Mouse (Mus musculus) heart, embryonic 16.5 days (tissue): ENCODE measurements around the gene Cacna2d4. TPM values are rescaled to one million over a fixed set of nuclear protein-coding genes. Genes with fewer than 3 reads are reported as not detected.

ENCODE experiments used
- ATAC-seq: fragments of 200-750 bp; cut with Nextera tagmentation; replicated peaks from 2 replicates; pipeline ENCODE4 v1.8.0; 2017; ENCODE audit warnings: moderate number of reproducible peaks; ENCODE audit not compliant: insufficient read depth, low FRiP score; ENCODE audit errors: extremely low read depth
- H3K27ac ChIP-seq: fragments of 300-500 bp; sonication (generic); 2 replicates; pipeline ENCODE4 v1.5.1; 2014; ENCODE audit warnings: mild to moderate bottlenecking, low read length, control low read depth, moderate library complexity
- H3K27me3 ChIP-seq: fragments of 300-500 bp; sonication (generic); 2 replicates; pipeline ENCODE4 v1.6.1; 2014; ENCODE audit warnings: low read length, mixed read lengths; ENCODE audit not compliant: control insufficient read depth, insufficient read depth
- H3K36me3 ChIP-seq: fragments of 300-500 bp; sonication (generic); 2 replicates; pipeline ENCODE4 v1.6.1; 2014; ENCODE audit not compliant: control insufficient read depth, insufficient read depth
- H3K4me1 ChIP-seq: fragments of 300-500 bp; sonication (generic); 2 replicates; pipeline ENCODE4 v1.6.1; 2014; ENCODE audit warnings: low read length, mixed read lengths; ENCODE audit not compliant: control insufficient read depth, insufficient read depth
- H3K4me2 ChIP-seq: fragments of 300-500 bp; sonication (generic); 2 replicates; pipeline ENCODE4 v1.6.1; 2014; ENCODE audit warnings: low read depth, mild to moderate bottlenecking, control low read depth, low read length
- H3K4me3 ChIP-seq: fragments of 300-500 bp; sonication (generic); 2 replicates; pipeline ENCODE4 v1.5.1; 2014; ENCODE audit warnings: mild to moderate bottlenecking, control low read depth, low read length
- H3K9ac ChIP-seq: fragments of 300-500 bp; sonication (generic); 2 replicates; pipeline ENCODE4 v1.6.1; 2014; ENCODE audit warnings: low read length, control low read depth
- H3K9me3 ChIP-seq: fragments of 300-500 bp; sonication (generic); replicated peaks from 2 replicates; pipeline ENCODE4 v1.6.1; 2016; ENCODE audit warnings: low read length; ENCODE audit not compliant: control insufficient read depth
- WGBS: fragments of 180-500 bp; shearing (Covaris S2); extraction: QIAGEN DNeasy Blood & Tissue Kit; methylation state at CpG from one replicate; pipeline ENCODE4 v1.1.7; 2014; 5-methylcytosine and 5-hydroxymethylcytosine counted together
- polyA plus RNA-seq: library from polyadenylated mRNA; unstranded; fragments of >200 nt; fragmentation: Nextera tagmentation; extraction: Ambion mirVana; gene quantifications from 2 replicates; pipeline ENCODE4 v1.2.1, GENCODE M21; 2015

The Cacna2d4 gene
- polyA plus RNA-seq, 1 experiment from 2014 or later, result 0.45 TPM

GRCm38 (mm10) chr6:119325978-119326377 lies 89.7 kb downstream of the Cacna2d4 start:
- H3K4me1 ChIP-seq, result peaks cover 20% of the 10 kb centered on the region
- H3K4me2 ChIP-seq, result no peak overlapping the region
- no peak overlapping the region for H3K27ac ChIP-seq
- H3K27me3 ChIP-seq, result peaks cover 39% of the 10 kb centered on the region
- no peak overlapping the region for H3K9ac ChIP-seq
- no peak for ATAC-seq
- H3K36me3 ChIP-seq, result no peaks in the 10 kb centered on the region
- WGBS, result 66% methylated on average over 6 of the region's 6 CpGs
- no peaks in the 10 kb centered on the region for H3K9me3 ChIP-seq
- no peak overlapping the region for H3K4me3 ChIP-seq

GRCm38 (mm10) chr6:119326541-119326940 lies 90.2 kb downstream of the Cacna2d4 start:
- 24% methylated on average over 7 of the region's 7 CpGs for WGBS
- peaks cover 44% of the 10 kb centered on the region for H3K27me3 ChIP-seq
- ATAC-seq, result no peak
- no peak overlapping the region for H3K9ac ChIP-seq
- no peaks in the 10 kb centered on the region for H3K36me3 ChIP-seq
- no peak overlapping the region for H3K27ac ChIP-seq
- no peak overlapping the region for H3K4me3 ChIP-seq
- H3K4me2 ChIP-seq, result no peak overlapping the region
- H3K9me3 ChIP-seq, result no peaks in the 10 kb centered on the region
- peaks cover 20% of the 10 kb centered on the region for H3K4me1 ChIP-seq

GRCm38 (mm10) chr6:119328521-119329115 lies 92.3 kb downstream of the Cacna2d4 start:
- Histone ChIP-seq H3K36me3 (no peaks in the 10 kb centered on the region), H3K4me3 (no peak overlapping the region), H3K4me2 (peak overlapping the region; percentile 36; the same call in 1 of the 2 replicates), H3K9me3 (no peaks in the 10 kb centered on the region), H3K4me1 (peaks cover 20% of the 10 kb centered on the region), H3K9ac (no peak overlapping the region), H3K27ac (no peak overlapping the region), H3K27me3 (peaks cover 51% of the 10 kb centered on the region)
- ATAC-seq, result no peak
- 11% methylated on average over 11 of the region's 11 CpGs for WGBS

GRCm38 (mm10) chr6:119329215-119329714 lies 92.9 kb downstream of the Cacna2d4 start:
- H3K27me3 ChIP-seq, result peaks cover 51% of the 10 kb centered on the region
- ATAC-seq, result peak; percentile 82
- no peak overlapping the region for H3K27ac ChIP-seq
- H3K9ac ChIP-seq, result no peak overlapping the region
- WGBS, result 2% methylated on average over 8 of the region's 8 CpGs
- H3K4me3 ChIP-seq, result peak overlapping the region; percentile 6; the same call in 1 of the 2 replicates
- peak overlapping the region; percentile 36 for H3K4me2 ChIP-seq
- H3K9me3 ChIP-seq, result no peaks in the 10 kb centered on the region
- H3K4me1 ChIP-seq, result peaks cover 20% of the 10 kb centered on the region
- H3K36me3 ChIP-seq, result no peaks in the 10 kb centered on the region

GRCm38 (mm10) chr6:119329936-119330335 lies 93.6 kb downstream of the Cacna2d4 start:
- Histone ChIP-seq H3K36me3 (no peaks in the 10 kb centered on the region), H3K9ac (no peak overlapping the region), H3K27me3 (peaks cover 51% of the 10 kb centered on the region), H3K27ac (no peak overlapping the region), H3K4me1 (peaks cover 20% of the 10 kb centered on the region), H3K4me2 (peak overlapping the region; percentile 56), H3K9me3 (no peaks in the 10 kb centered on the region), H3K4me3 (peak overlapping the region; percentile 43; the same call in 1 of the 2 replicates)
- ATAC-seq, result no peak
- whole genome bisulfite sequencing, result 8% methylated on average over 6 of the region's 6 CpGs

GRCm38 (mm10) chr6:119330506-119330905 lies 94.2 kb downstream of the Cacna2d4 start, which contains the start of gene Lrtm2:
Gene Lrtm2 (minus strand): TSS chr6:119330766.
- Histone ChIP-seq H3K4me3 (peak within 1 kb of the TSS; percentile 43), H3K4me1 (peaks cover 20% of the 10 kb centered on the region), H3K9me3 (no peaks in the 10 kb centered on the region), H3K36me3 (no peaks in the 10 kb centered on the region), H3K27me3 (peaks cover 49% of the 10 kb centered on the region), H3K9ac (no peak within 1 kb of the TSS), H3K4me2 (peak within 1 kb of the TSS; percentile 56), H3K27ac (no peak within 1 kb of the TSS)
- ATAC-seq, result no peak
- 2% methylated on average over 31 of the region's 31 CpGs for WGBS

GRCm38 (mm10) chr6:119332111-119332510 lies 95.8 kb downstream of the Cacna2d4 start:
- Histone ChIP-seq H3K36me3 (no peaks in the 10 kb centered on the region), H3K9me3 (no peaks in the 10 kb centered on the region), H3K27ac (no peak overlapping the region), H3K4me1 (peaks cover 20% of the 10 kb centered on the region), H3K9ac (no peak overlapping the region), H3K4me3 (no peak overlapping the region), H3K4me2 (no peak overlapping the region), H3K27me3 (peaks cover 44% of the 10 kb centered on the region)
- WGBS, result 6% methylated on average over 1 of the region's 1 CpGs
- ATAC-seq, result no peak

GRCm38 (mm10) chr6:119333202-119333601 lies 96.9 kb downstream of the Cacna2d4 start:
- 6% methylated on average over 3 of the region's 3 CpGs for WGBS
- Histone ChIP-seq H3K27me3 (peaks cover 33% of the 10 kb centered on the region), H3K27ac (no peak overlapping the region), H3K36me3 (no peaks in the 10 kb centered on the region), H3K4me1 (peaks cover 20% of the 10 kb centered on the region), H3K9ac (no peak overlapping the region), H3K9me3 (no peaks in the 10 kb centered on the region), H3K4me3 (no peak overlapping the region), H3K4me2 (no peak overlapping the region)
- ATAC-seq, result no peak

GRCm38 (mm10) chr6:119333831-119334230 lies 97.5 kb downstream of the Cacna2d4 start:
- no peaks in the 10 kb centered on the region for H3K36me3 ChIP-seq
- no peak overlapping the region for H3K9ac ChIP-seq
- peaks cover 33% of the 10 kb centered on the region for H3K27me3 ChIP-seq
- ATAC-seq, result no peak
- no peak overlapping the region for H3K27ac ChIP-seq
- H3K4me1 ChIP-seq, result peaks cover 14% of the 10 kb centered on the region
- WGBS, result 32% methylated on average over 3 of the region's 3 CpGs
- no peaks in the 10 kb centered on the region for H3K9me3 ChIP-seq
- no peak overlapping the region for H3K4me2 ChIP-seq
- H3K4me3 ChIP-seq, result no peak overlapping the region
